Mouse (Mus musculus): ENCODE results near the gene Atp1b2. TPM values are rescaled to one million over a fixed set of nuclear protein-coding genes. Genes with fewer than 3 reads are reported as not detected.

The Atp1b2 gene
- polyA plus RNA-seq, 1 experiment from 2014 or later: 25.9 TPM

DNA sequence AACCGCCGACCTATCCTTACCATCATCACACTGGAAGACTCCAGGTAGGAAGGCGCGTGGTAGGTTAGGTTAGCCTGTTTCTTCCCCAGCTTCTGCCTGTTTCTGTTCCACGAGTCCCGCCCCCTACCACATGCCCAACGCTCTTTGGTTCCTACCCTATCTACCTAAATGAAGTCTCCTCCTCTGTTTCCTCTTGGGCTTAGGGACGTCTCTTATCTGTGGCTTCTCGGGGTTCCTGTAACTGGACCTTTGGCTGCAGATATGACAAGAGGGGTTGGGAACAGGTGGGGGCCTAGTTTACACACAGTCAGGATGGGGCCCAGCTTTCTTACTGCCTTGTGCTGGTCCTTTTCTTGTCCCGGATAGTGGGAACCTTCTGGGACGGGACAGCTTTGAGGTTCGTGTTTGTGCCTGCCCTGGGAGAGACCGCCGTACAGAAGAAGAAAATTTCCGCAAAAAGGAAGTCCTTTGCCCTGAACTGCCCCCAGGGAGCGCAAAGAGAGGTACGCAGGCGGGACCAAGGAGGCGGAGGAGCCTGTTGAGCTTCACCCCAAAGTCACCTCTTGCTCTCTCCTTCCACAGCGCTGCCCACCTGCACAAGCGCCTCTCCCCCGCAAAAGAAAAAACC lies 16.4 kb downstream of the Atp1b2 start:
- peaks cover 45% of the 10 kb centered on the region for H3K36me3 ChIP-seq

DNA sequence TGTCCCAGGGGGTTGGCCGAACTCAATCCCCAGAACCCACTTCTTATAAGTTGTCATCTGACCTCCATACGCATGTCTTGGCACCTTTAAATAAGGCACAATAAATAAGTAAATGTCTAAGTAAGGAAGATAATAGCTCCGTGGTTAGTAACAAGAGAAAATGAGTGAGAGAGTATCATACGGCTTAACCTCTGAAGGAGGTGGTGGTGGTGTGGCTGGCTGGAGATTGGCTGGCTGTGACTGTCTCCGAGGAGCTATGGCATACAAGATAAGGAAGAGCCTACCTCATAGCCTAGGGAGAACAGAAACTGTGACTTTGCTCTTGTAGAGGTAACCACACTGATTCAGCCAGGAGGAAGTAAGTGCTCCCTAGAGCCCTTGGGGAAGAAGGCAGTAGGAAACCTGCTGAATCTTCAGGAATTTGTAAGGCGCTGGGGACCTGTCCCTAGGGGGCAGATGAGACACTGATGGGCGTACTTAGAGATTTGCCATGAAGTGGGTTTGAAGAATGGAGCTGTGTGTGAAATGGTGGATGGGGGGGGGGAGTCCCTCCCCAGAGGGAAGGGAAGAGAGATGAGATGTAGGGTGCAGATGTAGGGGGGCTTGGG lies 19.9 kb downstream of the Atp1b2 start:
- no peak overlapping the region for H3K4me3 ChIP-seq

More for the DNA sequence above, 16.4 kb downstream of the Atp1b2 start:
- H3K4me2 ChIP-seq (replicated peaks): no peak overlapping the region
- ATAC-seq (replicated peaks): no peak
- 94% methylated on average over 22 of the region's 22 CpGs for WGBS
- no peak overlapping the region for H3K9ac ChIP-seq (replicated peaks)
- no peaks in the 10 kb centered on the region for H3K27me3 ChIP-seq
- H3K9me3 ChIP-seq: no peaks in the 10 kb centered on the region
- no peak overlapping the region for H3K27ac ChIP-seq (replicated peaks)
- no peak overlapping the region for H3K4me3 ChIP-seq
- H3K4me1 ChIP-seq: peaks cover 5% of the 10 kb centered on the region

DNA sequence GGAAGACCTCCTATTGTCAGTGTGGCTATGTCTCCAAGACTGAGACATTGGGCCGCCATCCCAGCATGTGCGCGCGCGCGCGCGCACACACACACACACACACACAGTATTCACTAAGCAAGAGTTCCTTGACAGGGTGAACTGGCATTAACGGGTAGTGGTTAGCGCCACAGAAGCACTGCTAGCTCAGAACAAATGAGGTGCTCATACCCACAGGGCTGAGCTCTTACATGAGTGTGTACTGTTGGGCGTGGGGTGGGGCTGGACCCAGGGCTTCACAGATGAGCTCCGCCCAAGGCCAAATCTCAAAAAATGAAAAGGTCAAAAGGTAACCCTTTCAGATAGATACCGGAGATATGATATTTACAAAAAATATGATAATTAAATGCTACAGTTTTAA lies 20.8 kb downstream of the Atp1b2 start:
- no peak overlapping the region for H3K27ac ChIP-seq (replicated peaks)
- no peak overlapping the region for H3K9ac ChIP-seq (replicated peaks)
- H3K4me2 ChIP-seq (replicated peaks): no peak overlapping the region
- H3K27me3 ChIP-seq: no peaks in the 10 kb centered on the region
- H3K4me3 ChIP-seq: no peak overlapping the region
- WGBS: 89% methylated on average over 13 of the region's 13 CpGs
- no peaks in the 10 kb centered on the region for H3K9me3 ChIP-seq
- H3K36me3 ChIP-seq: peaks cover 29% of the 10 kb centered on the region
- no peak for ATAC-seq (replicated peaks)
- peaks cover 11% of the 10 kb centered on the region for H3K4me1 ChIP-seq

More for the DNA sequence above, 19.9 kb downstream of the Atp1b2 start:
- no peak overlapping the region for H3K4me2 ChIP-seq (replicated peaks)
- peaks cover 38% of the 10 kb centered on the region for H3K36me3 ChIP-seq
- H3K9ac ChIP-seq (replicated peaks): no peak overlapping the region
- 85% methylated on average over 7 of the region's 7 CpGs for WGBS
- H3K27ac ChIP-seq (replicated peaks): no peak overlapping the region
- no peaks in the 10 kb centered on the region for H3K27me3 ChIP-seq
- no peak for ATAC-seq (replicated peaks)
- peaks cover 10% of the 10 kb centered on the region for H3K4me1 ChIP-seq
- H3K9me3 ChIP-seq: no peaks in the 10 kb centered on the region

DNA sequence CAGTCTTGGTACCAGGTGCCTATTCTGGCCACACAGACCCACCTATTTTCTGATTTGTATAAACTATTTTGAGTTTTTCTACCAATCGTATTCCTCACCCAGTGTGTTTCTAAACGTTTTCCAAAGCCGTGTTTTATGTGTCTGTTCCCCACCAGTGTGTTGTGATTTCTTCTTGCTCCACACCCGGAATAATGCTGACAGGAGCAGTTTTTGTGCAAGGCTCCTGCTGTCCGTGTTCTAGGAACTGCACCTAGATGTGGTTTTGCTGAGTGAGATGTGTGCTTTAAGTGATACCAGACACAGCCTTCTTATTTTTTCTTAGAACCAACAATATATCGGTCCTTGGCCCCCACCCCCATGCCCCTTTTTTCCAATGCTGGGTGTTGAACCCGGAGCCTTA lies 21.7 kb downstream of the Atp1b2 start:
- H3K36me3 ChIP-seq: peaks cover 20% of the 10 kb centered on the region
- no peaks in the 10 kb centered on the region for H3K9me3 ChIP-seq
- no peaks in the 10 kb centered on the region for H3K27me3 ChIP-seq
- ATAC-seq (replicated peaks): no peak
- no peak overlapping the region for H3K9ac ChIP-seq (replicated peaks)
- H3K4me2 ChIP-seq (replicated peaks): no peak overlapping the region
- WGBS: 86% methylated on average over 7 of the region's 7 CpGs
- no peak overlapping the region for H3K4me3 ChIP-seq
- no peak overlapping the region for H3K27ac ChIP-seq (replicated peaks)
- H3K4me1 ChIP-seq: peaks cover 16% of the 10 kb centered on the region

DNA sequence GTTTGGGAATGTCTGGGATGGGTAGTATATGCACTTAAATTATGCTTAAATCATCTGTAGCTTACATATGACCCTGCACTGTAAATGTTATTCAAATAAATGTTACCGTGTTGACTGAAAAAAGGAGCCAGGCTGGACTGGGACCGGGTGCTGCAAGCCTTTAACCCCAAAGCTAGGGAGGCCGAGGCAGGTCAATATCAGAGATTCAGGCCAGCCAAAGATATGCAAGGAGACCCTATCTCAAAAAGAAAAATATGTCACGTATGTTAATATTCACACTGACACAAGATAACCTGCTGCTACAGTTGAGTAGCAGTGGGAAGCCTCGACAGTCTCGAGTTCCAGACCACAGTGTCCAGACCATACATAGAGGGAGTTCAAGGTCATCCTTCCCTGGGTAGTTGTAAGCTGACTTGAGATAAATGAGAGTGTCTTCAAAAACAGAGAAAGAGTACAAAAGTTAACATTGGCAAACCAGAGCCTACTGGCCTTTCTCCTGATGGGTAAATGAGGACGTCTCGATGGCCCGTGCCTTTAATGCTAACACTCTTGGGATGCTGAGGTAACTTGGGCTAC lies 23.4 kb downstream of the Atp1b2 start:
- no peak for ATAC-seq (replicated peaks)
- WGBS: 64% methylated on average over 9 of the region's 9 CpGs
- Histone ChIP-seq H3K36me3 (peaks cover 3% of the 10 kb centered on the region), H3K27ac (replicated peaks) (no peak overlapping the region), H3K9ac (replicated peaks) (peak overlapping the region; percentile 61; the same call in 1 of the 2 replicates), H3K4me1 (peaks cover 32% of the 10 kb centered on the region), H3K9me3 (no peaks in the 10 kb centered on the region), H3K27me3 (no peaks in the 10 kb centered on the region), H3K4me3 (peak overlapping the region; percentile 75), H3K4me2 (replicated peaks) (peak overlapping the region; percentile 70)

DNA sequence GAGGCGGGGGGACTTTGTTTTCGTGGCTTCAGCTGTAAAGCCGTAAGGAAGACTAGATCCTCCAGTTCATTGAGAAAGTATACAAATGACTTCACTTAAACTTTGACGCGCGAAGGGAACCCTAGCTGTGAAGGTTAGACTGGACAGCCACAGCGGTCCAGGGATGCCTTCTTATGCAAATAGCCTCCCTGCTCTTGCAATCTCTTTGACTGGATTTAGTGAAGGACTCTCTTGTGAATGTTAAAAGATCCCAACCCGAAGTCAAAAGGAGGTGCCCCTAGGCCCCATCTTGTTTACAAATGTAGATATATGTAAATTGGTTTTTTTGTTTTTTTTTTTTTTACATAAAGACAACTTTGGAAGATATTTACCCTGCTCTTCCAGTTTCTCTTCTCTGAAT lies 23.9 kb downstream of the Atp1b2 start:
- peak overlapping the region; percentile 96 for H3K27ac ChIP-seq (replicated peaks)

DNA sequence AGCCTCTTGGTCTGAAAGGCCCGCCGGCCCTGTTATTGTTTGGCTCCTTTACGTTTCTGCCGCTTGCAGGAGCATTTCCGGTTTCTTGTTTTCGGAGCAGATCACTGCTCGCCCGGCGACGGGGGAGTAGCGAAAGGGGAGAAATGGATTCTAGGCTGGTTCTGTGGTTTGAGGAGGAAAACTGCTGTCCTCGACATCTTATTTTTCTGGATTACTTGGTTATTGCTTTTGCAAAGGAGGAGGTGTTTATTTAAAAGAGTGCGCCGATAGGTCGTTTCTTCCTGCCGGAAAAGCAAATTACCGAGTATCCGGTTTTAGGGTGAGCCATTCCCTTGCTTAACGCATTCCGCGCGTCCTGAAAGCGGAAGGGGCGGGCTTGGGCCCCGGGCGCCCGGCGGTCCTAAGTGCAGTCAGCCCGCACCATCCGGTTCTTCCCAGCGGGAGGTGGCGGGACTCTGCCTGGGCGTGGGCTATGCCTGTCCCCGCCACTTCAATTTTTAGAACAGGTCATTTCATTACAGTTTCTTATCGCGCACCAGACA lies 24.5 kb downstream of the Atp1b2 start:
- Histone ChIP-seq H3K9ac (replicated peaks) (peak overlapping the region; percentile 61), H3K27me3 (no peaks in the 10 kb centered on the region), H3K36me3 (no peaks in the 10 kb centered on the region), H3K9me3 (no peaks in the 10 kb centered on the region), H3K4me2 (replicated peaks) (peak overlapping the region; percentile 70), H3K4me3 (peak overlapping the region; percentile 75), H3K4me1 (peaks cover 42% of the 10 kb centered on the region), H3K27ac (replicated peaks) (peak overlapping the region; percentile 96)
- ATAC-seq (replicated peaks): peak; percentile 80
- under 1% methylated on average over 36 of the region's 36 CpGs for WGBS

More for the DNA sequence above, 23.9 kb downstream of the Atp1b2 start:
- no peaks in the 10 kb centered on the region for H3K9me3 ChIP-seq
- whole genome bisulfite sequencing: under 1% methylated on average over 8 of the region's 8 CpGs
- peak overlapping the region; percentile 70 for H3K4me2 ChIP-seq (replicated peaks)
- no peaks in the 10 kb centered on the region for H3K36me3 ChIP-seq
- no peak for ATAC-seq (replicated peaks)
- no peaks in the 10 kb centered on the region for H3K27me3 ChIP-seq
- H3K9ac ChIP-seq (replicated peaks): peak overlapping the region; percentile 61
- H3K4me1 ChIP-seq: peaks cover 37% of the 10 kb centered on the region
- H3K4me3 ChIP-seq: peak overlapping the region; percentile 75

DNA sequence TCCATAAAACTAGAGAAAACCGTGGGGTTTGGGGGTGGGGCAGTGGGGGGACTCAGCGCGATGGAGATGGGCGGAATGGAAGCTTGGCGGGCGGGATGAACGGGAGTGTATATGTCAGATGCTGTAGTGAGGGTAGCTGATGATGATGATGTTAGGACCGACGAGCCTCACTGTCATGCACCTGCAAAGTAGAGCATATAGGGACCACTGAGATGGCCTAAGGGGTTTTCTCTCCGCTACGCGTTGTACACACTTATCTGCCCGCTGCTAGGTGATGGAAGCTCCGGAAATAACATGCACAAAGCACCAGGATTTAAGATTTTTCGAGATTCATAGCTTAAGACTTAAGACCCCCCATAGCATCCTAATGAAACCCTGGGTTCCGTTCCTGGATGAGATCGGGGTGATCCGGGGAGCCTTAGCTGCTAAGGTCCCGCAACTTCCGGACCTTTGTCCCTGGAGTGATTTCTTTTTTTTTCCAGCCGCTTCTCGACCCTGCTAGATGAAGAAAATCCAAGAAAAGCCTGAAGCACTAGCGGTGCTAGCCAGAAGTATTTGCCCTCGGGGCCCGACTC lies 25.1 kb downstream of the Atp1b2 start:
- under 1% methylated on average over 25 of the region's 25 CpGs for WGBS

DNA sequence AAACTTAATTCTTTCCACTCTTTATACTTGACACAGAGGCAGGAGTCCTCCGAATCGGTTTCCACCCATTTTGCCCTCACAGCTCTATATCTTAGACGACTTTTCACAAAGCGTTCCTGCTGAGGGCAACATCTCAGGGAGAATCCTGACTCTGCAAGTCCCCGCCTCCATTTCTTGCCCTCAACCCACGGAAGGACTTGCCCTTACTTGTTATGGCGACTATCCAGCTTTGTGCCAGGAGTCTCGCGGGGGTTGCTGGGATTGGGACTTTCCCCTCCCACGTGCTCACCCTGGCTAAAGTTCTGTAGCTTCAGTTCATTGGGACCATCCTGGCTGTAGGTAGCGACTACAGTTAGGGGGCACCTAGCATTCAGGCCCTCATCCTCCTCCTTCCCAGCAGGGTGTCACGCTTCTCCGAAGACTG lies 25.6 kb downstream of the Atp1b2 start, which contains the start of the genes Wrap53 and Trp53:
Gene Wrap53, minus strand, starts transcription at position 165 of the 424 bp plus-strand sequence.
Gene Trp53, plus strand, starts transcription at position 269 of the 424 bp plus-strand sequence.
- Histone ChIP-seq H3K36me3 (no peaks in the 10 kb centered on the region), H3K9ac (replicated peaks) (peak within 1 kb of the TSS; percentile 88), H3K4me2 (replicated peaks) (peak within 1 kb of the TSS; percentile 90), H3K9me3 (no peaks in the 10 kb centered on the region), H3K27me3 (no peaks in the 10 kb centered on the region), H3K4me1 (peaks cover 52% of the 10 kb centered on the region), H3K27ac (replicated peaks) (peak within 1 kb of the TSS; percentile 96), H3K4me3 (peak within 1 kb of the TSS; percentile 75)
- ATAC-seq (replicated peaks): peak; percentile 40
- WGBS: under 1% methylated on average over 13 of the region's 13 CpGs

More for the DNA sequence above, 25.1 kb downstream of the Atp1b2 start:
- H3K4me3 ChIP-seq: peak overlapping the region; percentile 75
- H3K9me3 ChIP-seq: no peaks in the 10 kb centered on the region
- H3K27me3 ChIP-seq: no peaks in the 10 kb centered on the region
- ATAC-seq (replicated peaks): peak; percentile 21
- peaks cover 46% of the 10 kb centered on the region for H3K4me1 ChIP-seq
- H3K4me2 ChIP-seq (replicated peaks): peak overlapping the region; percentile 70
- H3K9ac ChIP-seq (replicated peaks): peak overlapping the region; percentile 61
- peak overlapping the region; percentile 96 for H3K27ac ChIP-seq (replicated peaks)
- no peaks in the 10 kb centered on the region for H3K36me3 ChIP-seq

DNA sequence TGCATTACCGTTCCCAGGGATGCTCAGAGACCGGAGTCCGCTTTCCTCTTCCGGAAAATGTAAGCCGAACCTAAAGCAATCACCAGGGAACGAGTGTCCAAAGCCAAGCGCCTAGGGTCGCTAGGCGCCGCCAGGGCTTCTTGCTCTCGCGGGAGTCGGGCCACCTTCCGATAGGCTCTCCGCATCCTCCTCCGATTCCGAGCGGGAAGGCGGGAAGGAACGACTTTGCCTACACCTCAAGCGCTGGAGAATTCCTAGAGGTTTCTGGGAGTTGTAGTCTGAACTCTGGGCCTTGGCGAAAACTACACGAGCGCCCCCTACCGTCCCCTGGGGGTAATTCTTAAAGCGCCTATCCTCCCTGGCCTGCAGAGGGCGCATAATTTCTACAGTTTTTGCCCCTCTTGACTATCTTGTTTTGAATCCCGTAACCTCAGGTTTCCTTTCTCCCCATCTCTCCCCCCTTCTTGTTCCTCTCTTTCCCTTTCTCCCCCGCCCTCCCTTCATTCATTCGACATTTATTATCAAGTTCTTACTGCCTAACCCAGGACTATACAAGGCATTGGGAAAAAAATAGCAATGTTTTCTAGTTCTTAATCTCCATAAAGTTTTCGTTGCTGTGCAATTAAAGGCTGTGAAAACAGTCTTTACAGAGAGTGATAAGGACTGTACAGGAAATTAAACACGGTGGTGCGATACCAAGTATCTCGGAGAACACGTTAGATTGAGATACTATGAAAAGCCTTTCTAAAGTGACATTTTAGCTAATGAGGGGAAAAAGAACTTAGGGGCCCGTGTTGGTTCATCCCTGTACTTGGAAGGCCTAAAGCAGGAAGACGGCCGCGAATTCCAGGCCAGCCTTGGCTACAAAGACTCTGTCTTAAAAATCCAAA lies 26.4 kb downstream of the Atp1b2 start:
- peak; percentile 88 for ATAC-seq (replicated peaks)
- Histone ChIP-seq H3K27ac (replicated peaks) (peak overlapping the region; percentile 96), H3K27me3 (no peaks in the 10 kb centered on the region), H3K4me3 (peak overlapping the region; percentile 75), H3K9me3 (no peaks in the 10 kb centered on the region), H3K9ac (replicated peaks) (peak overlapping the region; percentile 88), H3K4me2 (replicated peaks) (peak overlapping the region; percentile 90), H3K36me3 (no peaks in the 10 kb centered on the region), H3K4me1 (peaks cover 54% of the 10 kb centered on the region)
- 1% methylated on average over 39 of the region's 39 CpGs for WGBS

DNA sequence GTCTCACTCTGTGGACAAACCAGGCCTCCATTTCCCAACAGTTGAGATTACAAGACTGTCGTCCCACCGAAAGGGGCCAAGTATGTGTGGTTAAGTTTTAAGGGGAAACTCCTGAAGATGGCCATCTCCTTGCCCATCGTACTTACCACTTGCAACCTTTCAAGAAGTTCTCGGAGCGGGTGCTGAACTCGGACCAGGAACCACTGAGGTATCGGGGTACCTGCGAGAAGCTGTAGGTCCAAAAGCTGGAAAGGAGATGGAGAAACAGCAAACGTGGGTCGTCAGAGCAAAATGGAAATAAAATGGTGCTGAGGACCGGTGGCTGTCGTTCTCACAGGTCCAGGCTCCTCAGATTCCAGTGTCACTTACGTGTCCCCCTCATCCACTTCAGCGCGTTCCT lies 27.4 kb downstream of the Atp1b2 start:
- H3K27ac ChIP-seq (replicated peaks): peak overlapping the region; percentile 96; the same call in 1 of the 2 replicates
- ATAC-seq (replicated peaks): no peak
- H3K4me1 ChIP-seq: peaks cover 54% of the 10 kb centered on the region
- H3K4me3 ChIP-seq: peak overlapping the region; percentile 75
- no peaks in the 10 kb centered on the region for H3K9me3 ChIP-seq
- peak overlapping the region; percentile 88 for H3K9ac ChIP-seq (replicated peaks)
- peak overlapping the region; percentile 90 for H3K4me2 ChIP-seq (replicated peaks)
- no peaks in the 10 kb centered on the region for H3K27me3 ChIP-seq
- WGBS: 13% methylated on average over 15 of the region's 15 CpGs
- no peaks in the 10 kb centered on the region for H3K36me3 ChIP-seq
